Mouse (Mus musculus): ENCODE measurements around the gene Srcap. TPM values are rescaled to one million over a fixed set of nuclear protein-coding genes. Genes with fewer than 3 reads are reported as not detected.
A peak's percentile ranks its signal among the peaks of the same experiment; 100 is the strongest.
"Not testable (repeated sequence)": the region's sequence is repeated elsewhere in the genome, so short reads cannot be mapped to it uniquely, and the experiment has no call there.

Srcap gene
- 18.6 and 44.1 TPM in 2 replicates for polyA plus RNA-seq (2012; rRNA removed)

- peak; percentile 75; the same call in 1 of the 2 replicates for TF ChIP-seq POLR2A (IDR thresholded peaks at IDR 0.05; ENCODE audit: borderline replicate concordance, extremely low read depth, insufficient read depth, insufficient read length, poor library complexity, severe bottlenecking)
- no peak for TF ChIP-seq CTCF (IDR thresholded peaks at IDR 0.05; ENCODE audit: borderline replicate concordance, extremely low read depth, insufficient read depth, insufficient read length)
- peak; percentile 99 for DNase-seq (ENCODE audit: low read depth)
These were observed at the start of gene Srcap for GRCm38 (mm10) chr7:127511808-127512230. Gene Srcap (plus strand): TSS chr7:127511983.

- TF ChIP-seq POLR2A (IDR thresholded peaks at IDR 0.05; ENCODE audit: borderline replicate concordance, extremely low read depth, insufficient read depth, insufficient read length, poor library complexity, severe bottlenecking): no peak
- no peak for DNase-seq (ENCODE audit: low read depth)
These were observed 46.6 kb upstream of the Srcap start for GRCm38 (mm10) chr7:127465191-127465590.

- not testable (repeated sequence) for DNase-seq (ENCODE audit: low read depth)
These were observed 46.1 kb upstream of the Srcap start for GRCm38 (mm10) chr7:127465670-127466069.

DNA sequence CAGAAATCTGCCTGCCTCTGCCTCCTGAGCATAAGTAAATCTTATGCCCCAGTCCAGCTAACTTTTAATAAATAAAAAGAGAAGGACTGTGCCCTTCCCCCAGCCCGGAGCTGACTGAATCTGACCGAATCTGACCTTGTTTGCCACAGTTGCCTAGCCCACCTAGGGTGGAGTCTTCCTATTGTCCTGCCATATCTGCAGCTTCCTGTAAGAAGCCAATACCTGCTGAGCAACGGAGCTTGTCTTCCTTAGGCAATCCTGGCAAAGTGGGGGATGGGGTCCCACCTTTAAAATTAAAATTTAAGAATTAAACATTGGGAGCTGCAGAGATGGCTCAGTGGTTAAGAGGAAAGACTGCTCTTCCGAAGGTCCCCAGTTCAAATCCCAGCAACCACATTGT lies 45.2 kb upstream of the Srcap start:
- TF ChIP-seq POLR2A (IDR thresholded peaks at IDR 0.05; ENCODE audit: borderline replicate concordance, extremely low read depth, insufficient read depth, insufficient read length, poor library complexity, severe bottlenecking) (no peak), CTCF (IDR thresholded peaks at IDR 0.05; ENCODE audit: borderline replicate concordance, extremely low read depth, insufficient read depth, insufficient read length) (no peak)
- no peak for DNase-seq (ENCODE audit: low read depth)

DNA sequence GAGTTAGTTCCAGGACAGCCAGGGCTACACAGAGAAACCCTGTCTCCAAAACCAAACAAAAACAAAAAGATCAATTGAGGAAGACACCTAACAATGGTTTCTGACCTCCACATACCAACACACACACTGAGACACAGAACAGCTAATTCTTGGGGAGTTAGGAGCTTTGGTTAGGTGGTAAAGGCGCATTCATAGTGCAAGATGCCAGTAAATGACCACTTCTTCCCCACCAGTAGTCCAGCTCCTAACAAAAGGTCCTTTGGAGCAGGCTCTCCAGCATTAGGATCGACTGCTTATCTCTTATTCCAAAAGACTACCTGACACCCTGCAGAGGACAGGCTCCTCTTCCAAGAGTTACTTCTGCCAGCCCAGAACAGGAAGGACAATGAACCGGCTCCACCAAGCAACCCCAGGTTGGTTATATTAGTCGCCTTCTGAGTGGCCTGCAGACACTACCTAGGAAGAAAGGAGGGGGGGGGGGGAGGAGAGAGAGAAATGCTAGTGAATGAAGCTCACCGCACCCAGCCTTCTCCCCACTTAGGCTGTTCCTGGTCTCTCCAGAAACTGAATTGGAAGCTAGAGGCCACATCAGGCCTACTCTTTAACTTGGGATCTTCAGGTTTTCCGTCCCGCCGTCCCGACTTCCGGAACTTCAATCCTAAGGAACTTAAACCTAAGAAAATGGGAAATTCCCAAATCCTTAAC lies 41.6 kb upstream of the Srcap start:
- TF ChIP-seq CTCF (IDR thresholded peaks at IDR 0.05; ENCODE audit: borderline replicate concordance, extremely low read depth, insufficient read depth, insufficient read length) (no peak), POLR2A (IDR thresholded peaks at IDR 0.05; ENCODE audit: borderline replicate concordance, extremely low read depth, insufficient read depth, insufficient read length, poor library complexity, severe bottlenecking) (no peak)
- DNase-seq (ENCODE audit: low read depth): no peak

- DNase-seq (ENCODE audit: low read depth): peak; percentile 99
- TF ChIP-seq CTCF (IDR thresholded peaks at IDR 0.05; ENCODE audit: borderline replicate concordance, extremely low read depth, insufficient read depth, insufficient read length) (no peak; the same call in 1 of the 2 replicates), POLR2A (IDR thresholded peaks at IDR 0.05; ENCODE audit: borderline replicate concordance, extremely low read depth, insufficient read depth, insufficient read length, poor library complexity, severe bottlenecking) (peak; percentile 19; the same call in 1 of the 2 replicates)
These were observed 40.8 kb upstream of the Srcap start for GRCm38 (mm10) chr7:127470743-127471645.

DNA sequence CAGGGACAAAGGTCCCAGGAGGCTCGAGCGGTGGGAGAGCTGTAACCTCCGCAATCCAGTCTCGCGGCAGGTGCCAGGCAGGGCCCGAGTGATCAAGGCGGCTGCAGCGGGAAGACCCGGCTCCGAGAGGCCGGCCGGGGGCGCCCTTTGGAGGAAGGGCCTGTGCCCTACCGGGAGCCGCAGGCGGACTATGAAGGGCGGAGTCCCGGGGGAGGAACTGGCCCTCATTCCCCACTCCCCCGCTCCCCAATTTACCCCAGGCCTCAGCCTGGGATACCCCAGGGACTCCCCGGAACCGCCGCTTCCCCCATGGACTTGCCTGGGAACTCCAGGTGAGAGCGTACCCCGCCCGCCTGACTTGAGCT lies 40.2 kb upstream of the Srcap start:
- DNase-seq (ENCODE audit: low read depth): peak; percentile 39
- no peak for TF ChIP-seq CTCF (IDR thresholded peaks at IDR 0.05; ENCODE audit: borderline replicate concordance, extremely low read depth, insufficient read depth, insufficient read length)

DNA sequence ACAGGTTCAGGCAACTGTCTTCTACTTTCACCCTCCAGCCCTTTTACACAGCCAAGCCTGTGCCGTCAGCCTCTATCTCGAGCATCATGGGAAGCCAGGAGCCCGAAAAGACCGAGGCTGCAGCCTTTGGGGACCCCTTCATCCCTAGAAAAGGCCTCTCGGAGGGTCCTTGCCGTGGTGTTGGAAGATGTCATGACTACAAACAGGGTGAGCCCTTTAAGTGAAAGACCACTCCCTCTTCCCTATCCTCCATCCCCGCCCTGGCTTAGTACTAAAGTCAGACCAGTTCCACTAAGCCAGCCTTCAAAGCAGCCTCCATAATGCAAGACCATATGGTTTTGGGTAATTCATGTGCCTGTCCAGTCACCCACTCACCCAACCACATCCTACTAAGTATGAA lies 39.7 kb upstream of the Srcap start:
- DNase-seq (ENCODE audit: low read depth): peak; percentile 37
- TF ChIP-seq POLR2A (IDR thresholded peaks at IDR 0.05; ENCODE audit: borderline replicate concordance, extremely low read depth, insufficient read depth, insufficient read length, poor library complexity, severe bottlenecking) (no peak), CTCF (IDR thresholded peaks at IDR 0.05; ENCODE audit: borderline replicate concordance, extremely low read depth, insufficient read depth, insufficient read length) (no peak)

DNA sequence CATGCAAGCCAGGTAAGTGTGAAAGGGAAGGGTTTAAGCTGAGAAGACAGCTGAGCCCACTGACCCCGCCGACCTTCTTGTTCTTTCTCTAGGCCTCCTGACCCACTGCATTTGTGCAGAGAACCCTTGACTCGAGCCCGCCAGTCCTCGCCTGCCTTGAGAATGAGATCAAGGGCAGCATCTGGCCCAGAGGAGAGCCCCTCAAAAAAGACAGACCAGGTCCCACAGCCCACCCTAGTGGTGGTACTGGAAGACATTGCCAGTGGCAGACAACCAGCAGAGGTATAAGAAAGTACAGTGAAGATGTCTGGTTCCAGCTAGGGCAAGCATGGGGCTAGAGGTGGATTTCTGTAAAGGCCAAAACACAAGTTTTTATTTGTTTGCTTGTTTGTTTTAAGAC lies 38.1 kb upstream of the Srcap start:
- peak; percentile 30 for DNase-seq (ENCODE audit: low read depth)
- no peak for TF ChIP-seq POLR2A (IDR thresholded peaks at IDR 0.05; ENCODE audit: borderline replicate concordance, extremely low read depth, insufficient read depth, insufficient read length, poor library complexity, severe bottlenecking)
- TF ChIP-seq CTCF (IDR thresholded peaks at IDR 0.05; ENCODE audit: borderline replicate concordance, extremely low read depth, insufficient read depth, insufficient read length): peak; percentile 29; the same call in 1 of the 2 replicates

- no peak for TF ChIP-seq POLR2A (IDR thresholded peaks at IDR 0.05; ENCODE audit: borderline replicate concordance, extremely low read depth, insufficient read depth, insufficient read length, poor library complexity, severe bottlenecking)
- DNase-seq (ENCODE audit: low read depth): no peak
These were observed 37.3 kb upstream of the Srcap start for GRCm38 (mm10) chr7:127474378-127475070.

GRCm38 (mm10) chr7:127475186-127475740 lies 36.5 kb upstream of the Srcap start:
- no peak for DNase-seq (ENCODE audit: low read depth)
- no peak for TF ChIP-seq CTCF (IDR thresholded peaks at IDR 0.05; ENCODE audit: borderline replicate concordance, extremely low read depth, insufficient read depth, insufficient read length)
- no peak for TF ChIP-seq POLR2A (IDR thresholded peaks at IDR 0.05; ENCODE audit: borderline replicate concordance, extremely low read depth, insufficient read depth, insufficient read length, poor library complexity, severe bottlenecking)

Data from brain, embryonic 14.5 days (tissue).